Mouse (Mus musculus) frontal cortex, postnatal 25 days (tissue): ENCODE results near the gene Map3k5.
A peak's percentile ranks its signal among the peaks of the same experiment; 100 is the strongest.
"Not testable (repeated sequence)": the region's sequence is repeated elsewhere in the genome, so short reads cannot be mapped to it uniquely, and the experiment has no call there.

ENCODE experiments used
- DNase-seq, 2 experiments: peaks; one replicate each; pipeline ENCODE4 v3.0.0; 2022; ENCODE audit warnings: low spot score in 2 of 2

Gene Map3k5

GRCm38 (mm10) chr10:19934384-19935294, at the start of gene Map3k5:
Map3k5 (plus strand) TSS chr10:19934472.
- DNase-seq, result peak; percentile 33 to 38

GRCm38 (mm10) chr10:19886249-19886648, 48.0 kb upstream of the Map3k5 start:
- no peak for DNase-seq

GRCm38 (mm10) chr10:19889908-19890307, 44.4 kb upstream of the Map3k5 start:
- no peak for DNase-seq

GRCm38 (mm10) chr10:19891686-19892085, 42.6 kb upstream of the Map3k5 start:
- no peak for DNase-seq

GRCm38 (mm10) chr10:19893146-19893545, 41.1 kb upstream of the Map3k5 start:
- no peak for DNase-seq

GRCm38 (mm10) chr10:19893976-19894375, 40.3 kb upstream of the Map3k5 start:
- DNase-seq, result peak in 1 of 2 experiments; percentile 24

- DNase-seq, result no peak
Observed at GRCm38 (mm10) chr10:19900191-19900590, 34.1 kb upstream of the Map3k5 start.

- DNase-seq, result no peak
Observed at GRCm38 (mm10) chr10:19901992-19902391, 32.3 kb upstream of the Map3k5 start.

- peak; percentile 19 to 34 for DNase-seq
Observed at GRCm38 (mm10) chr10:19904077-19904820, 30.0 kb upstream of the Map3k5 start.

GRCm38 (mm10) chr10:19907246-19907804, 26.9 kb upstream of the Map3k5 start, which contains the start of gene Pex7:
Pex7 (minus strand) TSS chr10:19907689.
- peak; percentile 90 to 91 for DNase-seq

GRCm38 (mm10) chr10:19908076-19908475, 26.2 kb upstream of the Map3k5 start:
- DNase-seq, result no peak

GRCm38 (mm10) chr10:19910516-19910915, 23.8 kb upstream of the Map3k5 start:
- DNase-seq, result no peak

GRCm38 (mm10) chr10:19911583-19911982, 22.7 kb upstream of the Map3k5 start:
- no peak for DNase-seq

GRCm38 (mm10) chr10:19913806-19914205, 20.5 kb upstream of the Map3k5 start:
- DNase-seq, result no peak

- peak in 1 of 2 experiments; percentile 41 for DNase-seq
Observed at GRCm38 (mm10) chr10:19915301-19915700, 19.0 kb upstream of the Map3k5 start.

- DNase-seq, result no peak
Observed at GRCm38 (mm10) chr10:19922410-19922809, 11.9 kb upstream of the Map3k5 start.

- DNase-seq, result no peak
Observed at GRCm38 (mm10) chr10:19924256-19924655, 10.0 kb upstream of the Map3k5 start.

GRCm38 (mm10) chr10:19926391-19926897, 7.8 kb upstream of the Map3k5 start:
- not testable (repeated sequence) for DNase-seq

- no peak for DNase-seq
Observed at GRCm38 (mm10) chr10:19928205-19928604, 6.1 kb upstream of the Map3k5 start.

GRCm38 (mm10) chr10:19932986-19933385, 1.3 kb upstream of the Map3k5 start:
- no peak for DNase-seq

- DNase-seq, result peak; percentile 62 to 65
Observed at GRCm38 (mm10) chr10:19933511-19934383, 525 bp upstream of the Map3k5 start.
